Mouse (Mus musculus): ENCODE data around the gene Cnot10. TPM values are rescaled to one million over a fixed set of nuclear protein-coding genes. Genes with fewer than 3 reads are reported as not detected.

The Cnot10 gene
- total RNA-seq, 2 experiments from 2014 or later, result 14.3 to 33.3 TPM

DNA sequence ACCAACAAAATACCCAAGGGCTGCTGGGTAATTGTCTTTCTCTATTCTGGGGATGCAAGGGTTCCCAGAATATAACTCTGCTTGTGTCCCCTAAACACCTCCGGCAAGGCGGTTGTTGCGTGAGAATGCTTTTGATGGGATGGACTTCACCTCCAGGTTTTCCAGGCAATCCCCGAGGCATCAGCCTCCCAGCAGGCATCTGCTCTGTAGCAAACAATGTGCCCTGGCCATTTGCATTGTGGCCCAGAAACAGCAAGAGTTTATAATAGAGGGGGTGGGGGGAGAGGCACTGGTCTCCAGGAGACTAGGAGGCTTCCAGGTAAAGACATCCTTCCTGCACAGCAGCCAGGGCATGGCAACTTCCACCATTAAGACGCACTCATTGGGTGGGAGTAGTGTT lies 90.9 kb downstream of the Cnot10 start:
- no peak for ATAC-seq (ENCODE audit: poor library complexity, severe bottlenecking)

DNA sequence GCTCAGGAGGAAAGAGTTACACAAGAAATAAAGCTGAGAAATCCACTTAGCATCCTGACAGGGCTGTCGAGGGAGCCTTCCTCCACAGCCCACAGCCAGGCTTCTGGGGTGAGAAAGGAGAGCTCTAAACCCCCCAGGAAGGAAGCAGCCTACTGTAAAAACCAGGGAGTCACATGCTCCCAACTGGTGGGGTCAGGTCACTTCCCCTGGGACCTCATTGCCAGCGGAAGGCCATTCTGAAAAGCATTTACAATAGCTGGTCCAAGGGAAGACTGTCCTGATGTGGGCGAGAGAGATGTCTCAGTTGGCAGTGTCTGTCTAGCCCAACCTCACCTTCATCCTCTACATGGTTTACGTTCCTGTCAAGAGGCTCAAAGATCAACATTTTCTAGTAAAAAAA lies 91.5 kb downstream of the Cnot10 start:
- no peak for ATAC-seq (ENCODE audit: poor library complexity, severe bottlenecking)

DNA sequence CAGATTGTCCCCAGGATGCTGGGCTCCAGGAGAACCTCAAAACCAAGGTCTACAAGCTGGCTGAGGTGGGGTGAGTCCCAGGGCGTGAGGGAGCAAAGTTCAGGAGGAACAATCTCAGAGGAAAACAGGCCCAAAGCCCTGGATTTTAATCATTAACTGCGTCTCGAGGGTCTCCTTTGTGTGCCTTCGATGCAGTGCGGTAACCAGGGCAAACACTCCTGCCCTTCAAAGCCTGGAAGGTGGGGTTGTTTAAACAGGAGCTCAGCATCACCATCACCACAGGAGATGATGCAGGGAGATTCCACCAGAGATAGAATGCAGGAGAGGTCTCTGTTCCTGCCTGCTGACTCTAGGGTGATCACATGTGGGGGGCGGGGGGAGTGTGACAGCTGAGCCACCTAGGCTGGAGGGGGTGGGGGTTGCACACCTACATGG lies 92.3 kb downstream of the Cnot10 start:
- no peak for ATAC-seq (ENCODE audit: poor library complexity, severe bottlenecking)

DNA sequence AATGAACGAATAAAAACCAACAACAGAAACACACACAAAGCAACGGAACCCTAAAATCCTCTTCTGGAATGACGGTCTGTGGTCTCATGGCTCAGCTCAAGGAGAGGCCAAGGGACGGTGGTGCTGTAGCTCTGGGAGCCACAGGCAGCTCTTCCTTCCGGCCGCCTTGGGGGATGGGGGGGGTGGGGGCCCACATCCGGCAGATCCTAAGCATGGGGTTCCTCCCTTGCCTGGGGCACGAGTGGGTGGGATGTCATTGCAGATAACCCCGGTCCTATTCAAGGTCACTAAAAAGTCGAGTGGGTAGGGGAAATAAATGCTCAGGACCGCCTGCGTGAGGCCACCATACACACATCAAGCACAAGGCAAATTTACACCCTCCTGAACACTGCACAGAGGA lies 93.2 kb downstream of the Cnot10 start:
- ATAC-seq (ENCODE audit: poor library complexity, severe bottlenecking), result no peak

DNA sequence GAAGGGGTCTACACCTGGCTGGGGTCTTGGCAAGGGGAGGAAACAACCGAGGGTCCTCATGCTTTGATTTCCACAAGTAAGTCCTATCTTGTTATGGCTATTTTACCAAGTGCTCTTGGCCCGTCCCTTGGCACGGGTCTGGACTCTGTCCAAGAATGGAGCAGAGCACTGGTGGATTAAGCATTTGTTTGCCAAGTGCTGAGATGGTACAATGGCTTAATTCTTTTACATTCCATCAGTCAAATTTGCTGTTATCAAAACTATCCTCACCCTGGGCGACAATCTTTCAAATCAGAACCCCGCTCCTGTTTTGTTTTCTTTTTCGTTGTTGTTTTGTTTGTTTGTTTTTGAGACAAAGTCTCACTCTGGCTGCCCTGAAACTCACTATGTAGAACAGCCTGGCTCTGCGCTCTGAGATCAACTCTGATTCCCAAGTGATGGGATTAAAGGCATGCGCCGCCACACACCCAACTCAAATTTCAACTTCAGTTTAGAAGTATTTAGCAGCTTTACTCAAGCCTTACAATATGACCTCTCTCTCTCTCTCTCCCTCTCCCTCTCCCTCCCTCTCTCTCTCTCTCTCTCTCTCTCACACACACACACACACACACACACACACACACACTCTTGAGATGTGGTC lies 95.1 kb downstream of the Cnot10 start:
- ATAC-seq (ENCODE audit: poor library complexity, severe bottlenecking), result no peak

DNA sequence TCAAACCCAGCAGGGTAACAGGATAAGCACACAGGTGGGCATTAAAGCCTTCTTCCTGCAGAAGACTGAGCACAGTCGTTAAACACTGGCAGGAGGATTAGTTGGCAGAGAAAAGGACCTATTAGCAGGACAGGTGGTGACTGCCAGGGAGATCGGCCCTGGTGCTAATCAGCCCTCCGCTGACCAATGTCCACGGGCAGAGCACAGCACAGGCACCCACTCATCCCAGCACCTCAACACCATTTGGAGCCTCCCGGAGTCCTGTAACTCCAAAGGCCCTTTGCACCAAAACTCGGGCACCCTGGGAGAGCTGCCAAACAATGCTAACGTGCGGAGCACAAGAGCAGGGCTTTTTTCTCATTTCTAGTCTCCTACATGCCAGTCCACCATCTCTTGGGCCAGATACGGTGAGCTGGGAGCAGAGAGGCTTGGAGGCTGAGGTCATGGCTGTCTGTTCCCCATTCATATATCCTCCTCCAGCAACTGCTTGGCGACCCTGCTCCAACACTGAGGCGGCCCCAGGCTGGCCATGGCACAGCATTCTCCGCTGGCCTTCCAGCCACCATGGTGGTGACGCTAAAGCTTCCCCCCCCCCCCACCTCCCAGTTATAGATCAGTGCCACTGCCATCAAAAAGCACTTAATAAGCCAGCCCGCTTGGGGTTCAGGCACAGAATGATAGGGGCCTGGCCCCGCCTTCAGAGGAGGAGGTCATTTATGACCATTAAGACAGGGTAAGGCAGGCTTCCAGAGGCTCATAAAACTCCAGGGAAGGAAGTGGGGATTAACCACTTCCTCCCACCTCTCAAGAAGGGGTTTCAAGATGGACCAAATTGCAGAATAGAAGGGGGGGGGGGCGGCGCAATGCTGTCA lies 95.9 kb downstream of the Cnot10 start:
- no peak for ATAC-seq (ENCODE audit: poor library complexity, severe bottlenecking)

DNA sequence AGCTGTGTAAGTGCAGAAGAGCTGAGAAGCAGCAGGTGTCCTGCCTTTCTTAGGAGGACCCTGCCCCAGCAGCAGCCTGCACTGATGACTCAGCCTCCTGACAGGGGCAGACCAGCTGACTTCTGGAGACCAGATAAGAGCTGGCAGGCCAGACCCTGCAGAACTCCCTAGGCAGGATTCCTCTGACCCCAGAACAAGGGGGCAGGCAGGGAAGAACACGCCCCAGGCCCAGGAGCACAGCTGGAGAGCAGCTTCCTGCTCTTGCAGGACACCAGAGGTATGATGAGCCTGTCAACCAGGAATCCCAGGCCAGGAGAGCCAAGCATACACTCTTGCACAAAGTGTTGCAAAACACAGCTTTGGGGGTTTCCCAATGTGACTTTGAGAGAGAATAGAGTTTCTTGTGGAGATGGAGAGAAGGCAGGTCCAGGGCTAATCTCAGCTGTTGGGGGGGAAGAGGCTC lies 98.7 kb downstream of the Cnot10 start:
- ATAC-seq (ENCODE audit: poor library complexity, severe bottlenecking), result no peak

DNA sequence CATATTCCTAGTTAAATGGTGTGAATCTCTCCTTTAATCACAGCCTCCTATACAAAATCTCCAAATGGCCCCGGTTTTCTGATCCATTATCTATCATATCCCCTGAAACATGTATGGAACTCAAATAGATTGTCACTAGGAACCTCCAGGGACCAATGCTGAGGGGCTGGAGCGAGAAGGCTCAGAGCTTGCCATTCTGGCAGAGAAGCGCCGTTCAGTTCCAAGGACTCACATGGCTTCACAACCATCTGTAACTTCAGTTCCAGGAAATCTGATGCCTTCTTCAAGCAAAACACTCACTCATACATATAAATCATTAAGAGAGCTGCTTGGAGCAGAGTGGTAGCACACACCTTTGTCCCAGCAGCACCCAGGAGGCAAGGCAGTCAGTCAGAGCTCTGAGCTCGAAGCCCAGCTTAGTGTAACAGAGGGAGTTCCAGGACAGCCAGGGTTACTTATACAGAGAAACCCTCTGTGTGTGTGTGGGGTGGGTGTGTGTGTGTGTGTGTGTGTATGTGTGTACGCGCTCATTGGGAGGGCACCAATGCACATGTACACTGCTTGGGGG lies 100.9 kb downstream of the Cnot10 start:
- ATAC-seq (ENCODE audit: poor library complexity, severe bottlenecking), result no peak

DNA sequence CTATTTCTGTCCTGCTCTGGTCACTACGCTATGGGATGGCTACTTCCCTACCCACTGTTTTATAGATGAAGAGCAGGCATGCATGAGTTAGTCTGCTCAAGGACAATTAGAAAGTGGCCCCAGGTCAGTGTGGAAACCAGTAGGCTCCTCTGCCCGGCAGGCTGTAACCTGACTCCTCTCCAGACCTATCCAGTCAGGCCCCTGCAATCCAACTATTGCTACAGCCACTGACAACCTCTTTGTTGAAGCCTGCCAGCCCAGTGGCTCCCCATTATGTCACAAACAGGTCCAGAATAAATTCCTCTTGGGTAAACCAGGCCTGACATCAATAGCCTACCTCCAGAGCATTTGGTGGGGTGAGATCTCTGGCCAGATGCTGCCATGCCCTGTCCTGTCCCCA lies 103.4 kb downstream of the Cnot10 start:
- no peak for ATAC-seq (ENCODE audit: poor library complexity, severe bottlenecking)

Other genes starting within 250 kb of the Cnot10 start
- 23.8 and 32.6 TPM in 2 replicates for gene Crtap, start 249.5 kb downstream of the Cnot10 start, total RNA-seq (2015)
- gene Crtap, start 249.5 kb downstream of the Cnot10 start, total RNA-seq (2017), result 5.6 and 13.1 TPM in 2 replicates
- 29.8 TPM in 2 replicates for gene Glb1, start 239.1 kb downstream of the Cnot10 start, total RNA-seq (2015)
- gene Glb1, start 239.1 kb downstream of the Cnot10 start, total RNA-seq (2017), result 21.2 and 24.5 TPM in 2 replicates
- 1.2 and 2.4 TPM in 2 replicates for gene Tmppe, start 239.1 kb downstream of the Cnot10 start, total RNA-seq (2015)
- gene Tmppe, start 239.1 kb downstream of the Cnot10 start, total RNA-seq (2017), result 4.6 and 6.9 TPM in 2 replicates
- 0.18 TPM in 1 of 2 replicates, not detected in the other for gene Ccr4, start 135.3 kb downstream of the Cnot10 start, total RNA-seq (2015)
- 0.07 TPM in 1 of 2 replicates, not detected in the other for gene Ccr4, start 135.3 kb downstream of the Cnot10 start, total RNA-seq (2017)
- gene C130032M10Rik, start 124.5 kb downstream of the Cnot10 start, total RNA-seq (2015), result not detected in 2 replicates
- gene C130032M10Rik, start 124.5 kb downstream of the Cnot10 start, total RNA-seq (2017), result not detected in 2 replicates
- not detected in 2 replicates for gene Trim71, start 75.8 kb downstream of the Cnot10 start, total RNA-seq (2015)
- not detected in 2 replicates for gene Trim71, start 75.8 kb downstream of the Cnot10 start, total RNA-seq (2017)
- 35.5 and 39.5 TPM in 2 replicates for gene Dync1li1, start 48.6 kb upstream of the Cnot10 start, total RNA-seq (2015)
- 59.1 and 60.7 TPM in 2 replicates for gene Dync1li1, start 48.6 kb upstream of the Cnot10 start, total RNA-seq (2017)
- gene Cmtm6, start 90.9 kb upstream of the Cnot10 start, total RNA-seq (2015), result 79.5 and 98.1 TPM in 2 replicates
- 120 and 124 TPM in 2 replicates for gene Cmtm6, start 90.9 kb upstream of the Cnot10 start, total RNA-seq (2017)
- 189 and 201 TPM in 2 replicates for gene Cmtm7, start 141.7 kb upstream of the Cnot10 start, total RNA-seq (2015)
- 259 and 283 TPM in 2 replicates for gene Cmtm7, start 141.7 kb upstream of the Cnot10 start, total RNA-seq (2017)
- 1.0 and 1.5 TPM in 2 replicates for gene Cmtm8, start 204.0 kb upstream of the Cnot10 start, total RNA-seq (2015)
- gene Cmtm8, start 204.0 kb upstream of the Cnot10 start, total RNA-seq (2017), result 0.37 and 1.1 TPM in 2 replicates